Mouse (Mus musculus) embryonic facial prominence, embryonic 11.5 days (tissue): ENCODE measurements around the gene Dock1. TPM values are rescaled to one million over a fixed set of nuclear protein-coding genes. Genes with fewer than 3 reads are reported as not detected.

Experiments used
- ATAC-seq: fragments of 200-750 bp; cut with Nextera tagmentation; replicated peaks from 2 replicates; pipeline ENCODE4 v1.8.0; 2017; ENCODE audit warnings: low read depth; ENCODE audit not compliant: insufficient number of reproducible peaks, low FRiP score, low TSS enrichment
- DNase-seq: peaks from one replicate; pipeline ENCODE4 v3.0.0-alpha.2; 2015; ENCODE audit warnings: low spot score
- H3K27ac ChIP-seq: fragments of 300-500 bp; sonication (generic); replicated peaks from 2 replicates; pipeline ENCODE4 v1.5.1; 2014; ENCODE audit warnings: mild to moderate bottlenecking, low read depth, low read length, control low read depth
- H3K27me3 ChIP-seq: fragments of 300-500 bp; sonication (generic); 2 replicates; pipeline ENCODE4 v1.6.1; 2014; ENCODE audit warnings: mild to moderate bottlenecking, low read length, moderate library complexity, mixed read lengths; ENCODE audit not compliant: control insufficient read depth, insufficient read depth
- H3K36me3 ChIP-seq: fragments of 300-500 bp; sonication (generic); replicated peaks from 2 replicates; pipeline ENCODE4 v1.6.1; 2014; ENCODE audit warnings: low read depth, mild to moderate bottlenecking, low read length, moderate library complexity, mixed read lengths; ENCODE audit not compliant: control insufficient read depth, insufficient read depth
- H3K4me1 ChIP-seq: fragments of 300-500 bp; sonication (generic); 2 replicates; pipeline ENCODE4 v1.6.1; 2014; ENCODE audit warnings: low read length, mixed read lengths; ENCODE audit not compliant: control insufficient read depth, insufficient read depth
- H3K4me2 ChIP-seq: fragments of 300-500 bp; sonication (generic); 2 replicates; pipeline ENCODE4 v1.6.1; 2014; ENCODE audit warnings: low read depth, mild to moderate bottlenecking, control low read depth, low read length, moderate library complexity
- H3K4me3 ChIP-seq: fragments of 300-500 bp; sonication (generic); 2 replicates; pipeline ENCODE4 v1.5.1; 2014; ENCODE audit warnings: low read depth, low read length, control low read depth
- H3K9ac ChIP-seq: fragments of 300-500 bp; sonication (generic); replicated peaks from 2 replicates; pipeline ENCODE4 v1.6.1; 2014; ENCODE audit warnings: mild to moderate bottlenecking, control low read depth, low read length
- H3K9me3 ChIP-seq: fragments of 300-500 bp; sonication (generic); replicated peaks from 2 replicates; pipeline ENCODE4 v1.6.1; 2016; ENCODE audit warnings: mild to moderate bottlenecking, low read length, inconsistent platforms, mixed read lengths; ENCODE audit not compliant: control insufficient read depth
- WGBS: fragments of 180-500 bp; shearing (Covaris S2); extraction: QIAGEN DNeasy Blood & Tissue Kit; methylation state at CpG from one replicate; pipeline ENCODE4 v1.1.7; 2014; 5-methylcytosine and 5-hydroxymethylcytosine counted together
- polyA plus RNA-seq: library from polyadenylated mRNA; unstranded; fragments of >200 nt; fragmentation: Nextera tagmentation; extraction: Ambion mirVana; gene quantifications from 2 replicates; pipeline ENCODE4 v1.2.1, GENCODE M21; 2014

The Dock1 gene
- polyA plus RNA-seq, 1 experiment from 2014 or later, result 44.2 TPM

GRCm38 (mm10) chr7:134680161-134680560 lies 9.7 kb downstream of the Dock1 start:
- Histone ChIP-seq H3K4me1 (no peaks in the 10 kb centered on the region), H3K9ac (no peak overlapping the region), H3K27ac (no peak overlapping the region), H3K4me2 (no peak overlapping the region), H3K9me3 (no peaks in the 10 kb centered on the region), H3K4me3 (no peak overlapping the region), H3K27me3 (no peaks in the 10 kb centered on the region), H3K36me3 (no peaks in the 10 kb centered on the region; the same call in 1 of the 2 replicates)
- DNase-seq, result no peak
- no peak for ATAC-seq
- WGBS, result 79% methylated on average over 2 of the region's 2 CpGs

GRCm38 (mm10) chr7:134681729-134682527 lies 11.5 kb downstream of the Dock1 start:
- 83% methylated on average over 12 of the region's 12 CpGs for WGBS
- Histone ChIP-seq H3K9me3 (no peaks in the 10 kb centered on the region), H3K4me1 (no peaks in the 10 kb centered on the region), H3K4me3 (no peak overlapping the region), H3K36me3 (no peaks in the 10 kb centered on the region; the same call in 1 of the 2 replicates), H3K9ac (no peak overlapping the region), H3K27me3 (no peaks in the 10 kb centered on the region), H3K4me2 (no peak overlapping the region), H3K27ac (no peak overlapping the region)
- DNase-seq, result no peak
- no peak for ATAC-seq

GRCm38 (mm10) chr7:134688332-134688731 lies 17.9 kb downstream of the Dock1 start:
- Histone ChIP-seq H3K9me3 (no peaks in the 10 kb centered on the region), H3K4me2 (no peak overlapping the region), H3K27ac (no peak overlapping the region), H3K4me3 (no peak overlapping the region), H3K4me1 (no peaks in the 10 kb centered on the region), H3K36me3 (no peaks in the 10 kb centered on the region; the same call in 1 of the 2 replicates), H3K27me3 (no peaks in the 10 kb centered on the region), H3K9ac (no peak overlapping the region)
- no peak for ATAC-seq
- DNase-seq, result no peak
- 92% methylated on average over 6 of the region's 6 CpGs for WGBS

GRCm38 (mm10) chr7:134690118-134690517 lies 19.7 kb downstream of the Dock1 start:
- H3K4me1 ChIP-seq, result no peaks in the 10 kb centered on the region
- no peaks in the 10 kb centered on the region for H3K27me3 ChIP-seq
- 77% methylated on average over 5 of the region's 5 CpGs for WGBS
- ATAC-seq (no peak), DNase-seq (no peak)
- no peak overlapping the region for H3K4me2 ChIP-seq
- H3K27ac ChIP-seq, result no peak overlapping the region
- H3K9ac ChIP-seq, result no peak overlapping the region
- no peak overlapping the region for H3K4me3 ChIP-seq
- H3K36me3 ChIP-seq, result no peaks in the 10 kb centered on the region
- H3K9me3 ChIP-seq, result no peaks in the 10 kb centered on the region

- 94% methylated on average over 3 of the region's 3 CpGs for WGBS
- no peak overlapping the region for H3K4me3 ChIP-seq
- H3K4me2 ChIP-seq, result no peak overlapping the region
- H3K27ac ChIP-seq, result no peak overlapping the region
- no peaks in the 10 kb centered on the region for H3K9me3 ChIP-seq
- DNase-seq (no peak), ATAC-seq (no peak)
- no peak overlapping the region for H3K9ac ChIP-seq
- no peaks in the 10 kb centered on the region for H3K27me3 ChIP-seq
- no peaks in the 10 kb centered on the region for H3K4me1 ChIP-seq
- no peaks in the 10 kb centered on the region for H3K36me3 ChIP-seq
These were observed 20.4 kb downstream of the Dock1 start for GRCm38 (mm10) chr7:134690806-134691205.

- DNase-seq (no peak), ATAC-seq (no peak)
- WGBS, result 94% methylated on average over 1 of the region's 1 CpGs
- no peak overlapping the region for H3K4me3 ChIP-seq
- H3K27ac ChIP-seq, result no peak overlapping the region
- no peaks in the 10 kb centered on the region for H3K36me3 ChIP-seq
- H3K4me2 ChIP-seq, result no peak overlapping the region
- H3K9me3 ChIP-seq, result no peaks in the 10 kb centered on the region
- no peak overlapping the region for H3K9ac ChIP-seq
- H3K4me1 ChIP-seq, result no peaks in the 10 kb centered on the region
- H3K27me3 ChIP-seq, result no peaks in the 10 kb centered on the region
These were observed 22.9 kb downstream of the Dock1 start for GRCm38 (mm10) chr7:134693325-134693724.

- no peak overlapping the region for H3K27ac ChIP-seq
- no peaks in the 10 kb centered on the region for H3K36me3 ChIP-seq
- DNase-seq (no peak), ATAC-seq (no peak)
- WGBS, result 87% methylated on average over 4 of the region's 4 CpGs
- no peak overlapping the region for H3K4me2 ChIP-seq
- no peaks in the 10 kb centered on the region for H3K9me3 ChIP-seq
- no peak overlapping the region for H3K9ac ChIP-seq
- H3K4me1 ChIP-seq, result no peaks in the 10 kb centered on the region
- no peak overlapping the region for H3K4me3 ChIP-seq
- H3K27me3 ChIP-seq, result no peaks in the 10 kb centered on the region
These were observed 25.0 kb downstream of the Dock1 start for GRCm38 (mm10) chr7:134695431-134695830.

GRCm38 (mm10) chr7:134696126-134696979 lies 25.9 kb downstream of the Dock1 start:
- ATAC-seq (no peak), DNase-seq (no peak)
- Histone ChIP-seq H3K27ac (no peak overlapping the region), H3K9ac (no peak overlapping the region), H3K4me3 (no peak overlapping the region), H3K36me3 (no peaks in the 10 kb centered on the region), H3K9me3 (no peaks in the 10 kb centered on the region), H3K27me3 (no peaks in the 10 kb centered on the region), H3K4me1 (no peaks in the 10 kb centered on the region), H3K4me2 (no peak overlapping the region)
- whole genome bisulfite sequencing, result 79% methylated on average over 10 of the region's 10 CpGs
